Mouse (Mus musculus): ENCODE data around the gene Pkd2.
A peak's percentile ranks its signal among the peaks of the same experiment; 100 is the strongest.

The Pkd2 gene

GRCm38 (mm10) chr5:104465279-104465678 is 6.0 kb downstream of the Pkd2 start:
- ATAC-seq (ENCODE audit: insufficient number of reproducible peaks, low FRiP score, low TSS enrichment): no peak

GRCm38 (mm10) chr5:104465731-104466130 is 6.5 kb downstream of the Pkd2 start:
- ATAC-seq (ENCODE audit: insufficient number of reproducible peaks, low FRiP score, low TSS enrichment): peak; percentile 49; the same call in 1 of the 2 replicates

GRCm38 (mm10) chr5:104466816-104467215 is 7.6 kb downstream of the Pkd2 start:
- no peak for ATAC-seq (ENCODE audit: insufficient number of reproducible peaks, low FRiP score, low TSS enrichment)

GRCm38 (mm10) chr5:104468586-104468985 is 9.3 kb downstream of the Pkd2 start:
- no peak for ATAC-seq (ENCODE audit: insufficient number of reproducible peaks, low FRiP score, low TSS enrichment)

DNA sequence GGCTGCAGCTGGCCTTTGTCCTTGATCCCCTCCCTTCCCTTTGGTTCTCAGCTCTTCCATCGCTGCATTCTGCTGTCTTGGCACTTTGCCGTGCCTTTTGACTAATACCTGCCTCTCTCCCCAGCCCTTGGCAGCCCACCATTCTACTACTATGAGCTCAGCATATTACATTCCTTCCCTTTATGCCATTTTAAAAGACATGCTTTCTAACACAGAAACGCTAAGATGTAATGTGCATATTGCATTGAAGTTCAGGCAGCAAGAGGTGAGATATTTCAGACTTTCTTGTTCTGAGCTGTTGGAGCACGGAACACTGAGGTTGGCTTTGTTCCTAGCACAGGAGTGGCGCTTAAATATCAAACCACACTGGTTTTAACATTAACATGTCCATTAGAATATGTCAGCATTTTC is 11.7 kb downstream of the Pkd2 start:
- ATAC-seq (ENCODE audit: insufficient number of reproducible peaks, low FRiP score, low TSS enrichment): 0 out of 2 replicates have a peak, but pooled peaks have one; percentile 61

- no peak for ATAC-seq (ENCODE audit: insufficient number of reproducible peaks, low FRiP score, low TSS enrichment)
These were observed 13.1 kb downstream of the Pkd2 start for GRCm38 (mm10) chr5:104472371-104472770.

- ATAC-seq (ENCODE audit: insufficient number of reproducible peaks, low FRiP score, low TSS enrichment): no peak
These were observed 21.1 kb downstream of the Pkd2 start for GRCm38 (mm10) chr5:104480367-104480766.

DNA sequence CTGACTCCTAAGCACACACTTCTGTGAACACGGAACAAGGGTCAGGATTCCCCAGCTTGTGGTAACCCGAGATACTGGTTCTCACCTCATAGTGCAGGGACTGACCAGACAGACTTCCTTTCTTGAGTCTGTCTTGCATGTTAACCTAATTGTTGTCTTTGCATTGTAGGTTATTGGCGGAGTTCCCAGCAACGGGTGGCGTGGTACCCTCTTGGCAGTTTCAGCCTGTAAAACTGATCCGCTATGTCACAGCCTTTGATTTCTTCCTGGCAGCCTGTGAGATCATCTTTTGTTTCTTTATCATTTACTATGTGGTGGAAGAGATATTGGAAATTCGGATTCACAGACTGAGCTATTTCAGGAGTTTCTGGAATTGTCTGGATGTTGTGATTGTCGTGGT is 23.6 kb downstream of the Pkd2 start:
- ATAC-seq (ENCODE audit: insufficient number of reproducible peaks, low FRiP score, low TSS enrichment): no peak

- no peak for ATAC-seq (ENCODE audit: insufficient number of reproducible peaks, low FRiP score, low TSS enrichment)
These were observed 32.3 kb downstream of the Pkd2 start for GRCm38 (mm10) chr5:104491561-104491960.

DNA sequence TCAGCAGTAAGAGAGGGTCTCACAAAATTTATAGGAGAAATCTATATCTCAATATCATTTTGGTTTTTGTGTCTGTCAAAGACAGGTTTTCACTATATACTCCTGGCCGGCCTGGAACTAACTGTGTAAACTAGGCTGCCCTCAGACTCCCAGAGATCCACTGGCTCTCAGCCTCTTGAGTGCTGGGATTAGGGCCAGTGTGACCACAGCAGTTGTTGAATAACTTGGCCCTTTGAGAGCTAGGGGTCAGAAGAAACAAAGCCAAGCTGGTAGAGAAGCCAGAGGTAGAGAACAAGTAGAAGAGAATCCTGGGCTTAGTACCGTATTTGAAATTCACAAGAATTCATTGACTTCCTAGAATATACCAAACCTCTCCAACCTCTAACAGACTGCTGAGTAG is 45.6 kb downstream of the Pkd2 start:
- no peak for ATAC-seq (ENCODE audit: insufficient number of reproducible peaks, low FRiP score, low TSS enrichment)

DNA sequence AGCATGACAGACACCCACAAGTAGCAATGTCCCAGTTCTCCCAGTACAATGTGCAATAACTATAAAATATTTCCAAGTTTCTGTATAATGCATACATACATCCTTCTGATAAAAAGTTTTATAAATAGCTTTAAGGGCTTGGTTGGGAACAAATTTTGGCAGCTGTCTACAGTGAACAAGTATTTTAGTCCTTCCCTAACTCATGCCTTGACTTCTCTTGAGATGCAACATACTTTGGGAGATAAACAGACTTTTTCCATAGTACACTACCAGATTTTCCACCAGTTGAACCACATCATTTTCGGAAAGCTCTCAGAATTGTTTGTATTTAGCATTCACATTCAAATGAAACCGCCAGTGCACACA is 48.6 kb downstream of the Pkd2 start:
- no peak; the same call in 1 of the 2 replicates for ATAC-seq (ENCODE audit: insufficient number of reproducible peaks, low FRiP score, low TSS enrichment)

- ATAC-seq (ENCODE audit: insufficient number of reproducible peaks, low FRiP score, low TSS enrichment): peak; percentile 90
These were observed 49.1 kb downstream of the Pkd2 start, which contains the start of gene BC005561 for GRCm38 (mm10) chr5:104508195-104508891. Gene BC005561 (plus strand): TSS chr5:104508352.

DNA sequence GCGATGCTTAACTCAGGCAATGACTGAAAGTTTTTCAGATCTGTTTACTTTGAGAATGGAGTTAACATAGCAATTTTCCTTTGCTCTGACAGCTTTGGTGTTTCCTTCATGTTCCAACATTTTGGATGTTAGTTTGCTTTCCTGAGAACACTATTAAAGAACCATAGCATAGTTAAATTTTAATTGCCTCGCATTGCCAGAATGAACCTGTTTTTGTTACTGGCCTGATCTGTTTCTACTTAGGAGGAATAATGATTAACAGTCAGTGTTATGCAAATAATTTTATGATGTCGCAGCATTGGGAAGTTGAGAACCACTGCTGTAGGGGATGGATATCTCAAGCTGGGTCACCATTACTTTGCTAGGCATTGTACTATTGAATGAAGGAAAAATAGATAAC is 52.0 kb downstream of the Pkd2 start:
- ATAC-seq (ENCODE audit: insufficient number of reproducible peaks, low FRiP score, low TSS enrichment): no peak

DNA sequence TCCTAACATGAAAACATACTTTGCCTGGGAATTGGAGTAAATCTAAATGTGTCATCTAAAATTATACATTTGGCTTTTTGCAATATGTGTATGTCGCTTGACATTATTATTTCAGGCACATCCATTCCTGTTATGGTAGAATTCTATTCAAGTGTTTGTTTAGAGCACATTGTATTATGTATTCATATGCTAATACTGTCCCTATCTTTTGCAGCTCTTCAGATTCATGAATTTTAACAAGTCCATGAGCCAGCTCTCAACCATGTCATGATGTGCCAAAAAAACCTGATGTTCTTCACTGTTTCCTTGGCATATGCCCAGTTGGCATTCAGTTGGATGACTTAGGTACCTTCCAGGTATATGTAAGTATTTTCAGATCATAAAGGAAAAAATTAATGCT is 79.4 kb downstream of the Pkd2 start:
- no peak for ATAC-seq (ENCODE audit: insufficient number of reproducible peaks, low FRiP score, low TSS enrichment)

- ATAC-seq (ENCODE audit: insufficient number of reproducible peaks, low FRiP score, low TSS enrichment): no peak
These were observed 80.1 kb downstream of the Pkd2 start for GRCm38 (mm10) chr5:104539331-104539730.

All from cerebellum, adult (tissue).